Mouse (Mus musculus) macrophage (primary cell): Measurements from ENCODE around the gene Ptbp3. TPM values are rescaled to one million over a fixed set of nuclear protein-coding genes. Genes with fewer than 3 reads are reported as not detected.

Experiments
- H3K27ac ChIP-seq: fragments of 350-480 bp; formaldehyde crosslinking; 2 replicates; pipeline ENCODE4 v1.9.0; 2021
- H3K36me3 ChIP-seq: fragments of 350-480 bp; formaldehyde crosslinking; 2 replicates; pipeline ENCODE4 v1.9.0; 2021; ENCODE audit errors: inconsistent target
- H3K4me3 ChIP-seq: fragments of 350-480 bp; formaldehyde crosslinking; 2 replicates; pipeline ENCODE4 v1.9.0; 2021; ENCODE audit errors: inconsistent target
- H3K79me2 ChIP-seq: fragments of 350-480 bp; formaldehyde crosslinking; 2 replicates; pipeline ENCODE4 v1.9.0; 2021; ENCODE audit errors: inconsistent target
- WGBS: methylation state at CpG from one replicate; pipeline ENCODE4 v1.1.7; 2026; ENCODE audit warnings: inconsistent platforms; ENCODE audit not compliant: missing documents; 5-methylcytosine and 5-hydroxymethylcytosine counted together
- polyA plus RNA-seq: library from polyadenylated mRNA; stranded (reverse); fragments of 250-400 nt; gene quantifications from 3 replicates; pipeline ENCODE4 v1.2.4, GENCODE M21; 2018; ENCODE audit warnings: inconsistent platforms

The Ptbp3 gene
- polyA plus RNA-seq, 1 experiment from 2014 or later, result 111 TPM

DNA sequence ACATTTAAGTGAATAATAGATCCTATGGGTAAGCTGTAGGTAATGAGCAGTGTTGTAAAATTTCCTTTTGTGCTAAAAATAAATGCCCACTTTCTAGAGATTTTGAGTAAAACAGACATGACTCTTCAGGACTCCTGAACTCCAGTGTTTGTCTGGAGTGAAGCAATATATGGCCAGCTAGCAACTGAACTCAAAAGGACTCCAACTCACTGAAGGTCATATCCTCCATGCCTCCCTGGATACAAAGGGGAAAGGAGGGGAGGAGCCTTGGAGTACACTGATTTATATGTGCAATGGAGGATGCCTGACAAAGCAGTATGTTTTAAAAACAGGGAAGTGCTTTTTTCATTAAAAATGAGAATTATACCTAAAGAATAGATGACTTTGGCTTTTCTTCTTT lies 77.9 kb downstream of the Ptbp3 start:
- 0 out of 2 replicates have a peak overlapping the region, but pooled peaks have one; percentile 12 for H3K27ac ChIP-seq
- peaks cover 10% of the 10 kb centered on the region; the same call in 1 of the 2 replicates for H3K36me3 ChIP-seq
- H3K79me2 ChIP-seq, result peaks cover 15% of the 10 kb centered on the region; the same call in 1 of the 2 replicates
- H3K4me3 ChIP-seq, result no peak overlapping the region

DNA sequence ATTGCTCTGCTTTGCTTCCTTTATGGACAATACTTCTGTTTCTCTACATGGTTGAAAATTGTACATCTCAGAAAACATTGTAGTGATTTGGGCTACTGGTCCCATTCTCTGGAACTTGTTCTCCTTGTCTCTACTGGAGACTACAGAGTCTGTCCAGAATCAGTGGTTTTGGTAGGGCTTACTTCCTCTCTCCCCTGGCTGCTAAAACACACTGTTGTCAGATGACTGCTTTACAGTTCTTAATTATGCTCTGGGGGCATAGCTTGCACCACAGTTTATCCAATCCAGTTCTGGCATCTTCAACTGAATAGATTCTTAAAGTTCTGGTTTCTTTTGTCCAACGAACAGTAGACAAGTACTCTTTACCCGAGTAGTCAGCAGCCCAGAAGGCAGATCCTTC lies 83.7 kb downstream of the Ptbp3 start:
- no peaks in the 10 kb centered on the region for H3K79me2 ChIP-seq
- 5% methylated on average over 2 of the region's 2 CpGs for WGBS
- no peak overlapping the region for H3K4me3 ChIP-seq
- no peaks in the 10 kb centered on the region for H3K36me3 ChIP-seq
- peak overlapping the region; percentile 83 for H3K27ac ChIP-seq

DNA sequence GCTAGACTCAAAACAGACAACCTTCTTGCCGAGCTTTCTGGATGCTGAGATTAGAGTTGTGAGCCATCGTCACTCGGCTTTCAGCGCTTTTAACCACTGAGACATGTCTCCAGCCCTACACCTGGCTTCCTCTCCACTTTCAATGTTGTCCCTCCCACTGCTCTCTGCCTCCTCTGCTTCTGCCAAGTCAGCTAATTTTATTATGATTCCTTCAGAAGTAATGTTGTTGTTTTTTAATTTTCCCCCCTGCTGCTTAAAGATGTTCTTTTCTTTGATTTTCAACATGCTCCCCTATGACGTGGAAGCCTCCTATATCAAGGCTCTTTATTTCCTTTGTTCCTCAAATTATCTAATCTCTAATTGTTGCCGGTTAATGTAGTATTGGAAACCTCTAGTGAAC lies 84.5 kb downstream of the Ptbp3 start:
- peak overlapping the region; percentile 83 for H3K27ac ChIP-seq
- no peak overlapping the region for H3K4me3 ChIP-seq
- H3K79me2 ChIP-seq, result no peaks in the 10 kb centered on the region
- H3K36me3 ChIP-seq, result no peaks in the 10 kb centered on the region
- 80% methylated on average over 6 of the region's 6 CpGs for WGBS

DNA sequence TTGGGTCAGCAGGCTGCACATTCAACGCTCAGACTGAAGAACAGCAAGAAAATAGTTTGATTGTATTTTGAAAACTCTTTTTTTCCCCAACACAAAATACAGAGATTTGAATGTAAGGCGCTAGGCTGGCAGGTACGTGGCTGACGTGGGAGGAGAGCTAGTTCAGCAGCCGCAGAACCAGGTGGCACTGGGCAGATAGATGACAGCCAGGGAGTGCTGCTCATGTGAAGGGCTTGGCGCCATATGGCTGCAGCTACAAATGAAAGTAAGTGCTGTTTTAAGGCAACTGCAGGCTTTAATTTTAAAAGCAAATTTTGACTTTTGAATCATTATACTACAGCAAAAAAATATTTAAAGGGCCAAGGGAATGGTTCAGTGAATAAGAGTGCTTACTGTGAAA lies 86.7 kb downstream of the Ptbp3 start:
- Histone ChIP-seq H3K36me3 (no peaks in the 10 kb centered on the region), H3K27ac (no peak overlapping the region), H3K79me2 (no peaks in the 10 kb centered on the region), H3K4me3 (no peak overlapping the region)
- WGBS, result 90% methylated on average over 6 of the region's 6 CpGs

DNA sequence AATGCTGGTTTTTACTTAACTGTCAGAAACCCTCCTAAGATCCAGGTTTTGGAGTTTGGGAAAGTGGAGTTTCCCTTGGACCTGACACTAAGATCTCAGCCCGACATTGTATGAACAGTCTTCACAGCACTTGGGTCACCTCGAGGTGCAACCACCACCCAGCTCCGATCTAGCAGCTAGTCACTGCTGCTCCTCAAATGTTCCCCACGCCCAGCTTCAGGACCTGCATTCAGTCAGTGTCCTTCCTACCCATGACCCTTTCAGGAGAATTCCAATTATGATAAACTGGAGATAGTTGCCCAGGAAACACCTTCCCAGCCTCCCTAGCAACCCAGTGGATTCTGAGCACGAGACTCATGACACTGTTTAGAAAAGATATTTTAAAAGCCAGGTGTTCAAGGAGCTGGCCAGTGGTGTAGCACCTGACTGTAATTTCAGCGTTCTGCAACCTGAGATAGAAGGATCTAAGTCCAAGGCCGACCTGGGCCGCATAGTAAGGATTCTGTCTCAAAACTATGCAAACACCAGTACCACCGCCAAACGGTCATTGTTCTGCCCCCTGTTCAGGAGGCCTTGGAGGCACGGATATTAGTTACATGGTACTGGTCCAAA lies 87.9 kb downstream of the Ptbp3 start:
- Histone ChIP-seq H3K79me2 (no peaks in the 10 kb centered on the region), H3K27ac (no peak overlapping the region), H3K4me3 (no peak overlapping the region), H3K36me3 (no peaks in the 10 kb centered on the region)
- WGBS, result 97% methylated on average over 11 of the region's 11 CpGs

DNA sequence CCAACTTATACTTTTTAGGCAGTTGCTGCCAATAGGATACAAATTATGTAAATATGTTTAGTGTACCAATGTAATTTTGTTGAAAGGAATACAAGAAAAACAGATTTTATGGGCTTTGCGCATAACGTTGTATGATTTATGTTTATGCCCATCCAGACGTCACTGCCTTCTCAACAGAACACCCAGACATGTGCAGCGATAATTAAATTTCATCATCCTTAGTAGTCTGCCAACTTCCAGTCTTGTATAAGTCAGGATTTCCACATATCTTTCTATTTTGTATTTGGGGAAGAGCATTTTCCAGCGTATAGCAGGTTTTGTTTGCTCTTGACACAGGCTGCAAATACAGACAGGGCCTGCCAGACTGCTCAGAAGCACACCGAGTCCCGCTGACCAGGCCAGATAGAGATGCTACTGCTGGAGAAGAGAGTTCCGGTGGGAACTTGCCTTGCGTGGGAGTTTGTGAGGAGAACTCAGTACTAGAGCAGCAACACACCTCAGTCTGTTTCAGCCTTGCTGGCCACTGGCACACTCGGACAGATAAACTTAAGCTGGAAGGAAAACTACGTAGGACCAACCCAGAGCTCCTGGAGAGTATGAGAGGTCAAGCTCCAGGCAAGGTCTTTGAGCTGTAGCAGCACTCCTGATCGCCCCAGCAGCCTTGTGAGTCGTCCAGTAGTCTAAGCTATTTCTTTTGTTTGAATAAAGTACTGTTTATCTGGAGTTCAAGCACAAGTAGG lies 89.8 kb downstream of the Ptbp3 start:
- no peak overlapping the region for H3K4me3 ChIP-seq
- H3K27ac ChIP-seq, result peak overlapping the region; percentile 10; the same call in 1 of the 2 replicates
- H3K79me2 ChIP-seq, result no peaks in the 10 kb centered on the region
- H3K36me3 ChIP-seq, result no peaks in the 10 kb centered on the region
- WGBS, result 67% methylated on average over 13 of the region's 13 CpGs

DNA sequence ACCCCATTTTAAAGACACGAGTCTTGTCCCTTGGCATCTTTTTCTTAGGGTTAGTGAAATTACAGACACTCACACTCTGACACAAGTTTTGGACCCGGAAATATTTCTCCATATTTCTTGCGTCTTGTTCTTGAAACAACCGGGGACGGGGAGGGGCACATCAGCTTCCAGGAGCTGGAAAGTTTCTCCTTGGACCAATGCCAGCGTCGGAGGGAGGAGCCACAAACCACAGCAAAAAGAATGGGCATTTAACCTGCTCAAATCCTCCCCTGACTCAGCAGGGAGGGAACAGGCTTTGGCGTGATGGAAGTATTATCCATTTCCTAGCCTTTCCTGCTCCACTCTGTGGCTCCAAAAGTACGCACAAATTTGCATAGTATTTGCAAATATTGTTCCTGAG lies 91.2 kb downstream of the Ptbp3 start:
- no peaks in the 10 kb centered on the region for H3K79me2 ChIP-seq
- 18% methylated on average over 9 of the region's 9 CpGs for WGBS
- peak overlapping the region; percentile 91; the same call in 1 of the 2 replicates for H3K27ac ChIP-seq
- no peaks in the 10 kb centered on the region for H3K36me3 ChIP-seq
- no peak overlapping the region for H3K4me3 ChIP-seq

DNA sequence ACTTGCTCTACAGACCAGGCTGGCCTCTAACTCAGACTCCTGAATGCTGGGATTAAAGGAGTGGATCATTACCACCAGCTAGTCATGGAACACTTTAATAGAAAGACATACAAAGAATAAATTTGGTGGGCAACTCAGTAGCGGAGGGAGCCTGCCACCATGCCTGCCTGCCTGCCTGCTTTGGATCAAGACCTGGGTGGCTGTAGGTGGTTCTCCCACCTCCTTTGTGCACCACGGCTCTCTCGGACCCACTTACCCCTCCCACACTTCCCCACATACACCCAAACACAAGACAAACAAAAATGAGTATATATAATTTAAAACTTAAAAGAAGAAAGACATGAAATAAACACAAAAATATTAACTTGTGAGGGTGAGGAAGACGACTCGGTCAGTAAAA lies 92.1 kb downstream of the Ptbp3 start:
- Histone ChIP-seq H3K36me3 (no peaks in the 10 kb centered on the region), H3K27ac (peak overlapping the region; percentile 91), H3K79me2 (no peaks in the 10 kb centered on the region), H3K4me3 (no peak overlapping the region)
- 91% methylated on average over 5 of the region's 5 CpGs for WGBS

DNA sequence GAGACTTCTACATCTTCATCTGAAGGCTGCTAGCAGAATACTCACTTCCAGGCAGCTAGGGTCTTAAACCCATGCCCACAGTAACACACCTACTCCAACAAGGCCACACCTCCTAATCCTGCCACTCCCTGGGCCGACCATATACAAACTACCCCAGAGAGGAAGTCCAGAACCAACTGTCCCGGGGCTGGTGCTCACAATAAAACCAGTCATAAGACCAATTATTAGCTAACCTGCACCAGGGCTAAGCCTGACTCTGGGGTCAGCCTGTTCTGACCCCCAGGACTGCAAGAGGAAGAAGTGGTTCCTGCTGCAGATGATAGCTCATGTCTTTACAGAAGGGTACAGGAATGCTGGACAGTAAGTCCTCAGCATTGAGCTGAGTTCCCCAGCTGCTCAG lies 93.7 kb downstream of the Ptbp3 start:
- H3K79me2 ChIP-seq, result no peaks in the 10 kb centered on the region
- peak overlapping the region; percentile 91 for H3K27ac ChIP-seq
- no peaks in the 10 kb centered on the region for H3K36me3 ChIP-seq
- WGBS, result 8% methylated on average over 2 of the region's 2 CpGs
- no peak overlapping the region for H3K4me3 ChIP-seq

DNA sequence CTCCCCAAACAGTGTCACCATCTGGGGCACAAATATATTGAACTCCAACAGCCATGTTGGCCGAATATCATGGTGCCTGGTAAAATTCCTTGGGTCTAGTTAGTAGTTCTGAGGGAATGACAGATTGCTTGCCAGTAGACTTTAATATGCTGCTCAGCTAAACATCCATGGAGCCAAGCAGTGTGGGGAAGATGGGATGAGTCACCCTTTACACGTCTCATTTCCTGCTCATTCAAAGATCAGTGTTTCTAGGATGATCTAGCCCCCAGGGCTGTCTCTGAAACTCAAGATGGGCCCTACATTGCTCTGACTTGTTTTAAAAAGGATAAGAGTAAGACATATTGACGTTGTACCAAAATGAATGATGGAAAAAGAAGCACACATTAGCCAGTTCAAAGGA lies 95.1 kb downstream of the Ptbp3 start:
- no peak overlapping the region for H3K4me3 ChIP-seq
- no peaks in the 10 kb centered on the region for H3K79me2 ChIP-seq
- 70% methylated on average over 3 of the region's 3 CpGs for WGBS
- H3K36me3 ChIP-seq, result no peaks in the 10 kb centered on the region
- H3K27ac ChIP-seq, result peak overlapping the region; percentile 91

DNA sequence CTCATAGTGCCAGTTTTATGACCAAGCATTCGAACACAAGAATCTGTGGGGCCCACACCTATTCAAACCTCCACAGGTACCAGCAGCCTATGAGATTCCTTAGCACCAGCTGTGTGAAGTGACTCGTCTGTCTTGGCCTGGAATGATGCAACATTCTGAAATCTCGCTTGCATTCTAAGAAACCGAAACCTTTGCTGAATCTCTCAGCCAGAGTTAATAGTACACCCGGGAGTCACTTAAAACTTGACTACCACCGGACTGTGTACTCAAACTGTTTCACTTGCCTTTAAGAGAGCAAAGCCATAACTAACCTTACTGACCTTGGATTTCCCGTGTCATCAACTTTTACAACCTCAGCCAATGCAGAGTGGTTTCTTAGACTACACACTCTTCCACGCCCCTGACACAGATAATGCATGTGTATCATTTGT lies 96.6 kb downstream of the Ptbp3 start:
- Histone ChIP-seq H3K27ac (peak overlapping the region; percentile 54), H3K4me3 (no peak overlapping the region), H3K79me2 (no peaks in the 10 kb centered on the region), H3K36me3 (no peaks in the 10 kb centered on the region)
- WGBS, result 66% methylated on average over 8 of the region's 8 CpGs

DNA sequence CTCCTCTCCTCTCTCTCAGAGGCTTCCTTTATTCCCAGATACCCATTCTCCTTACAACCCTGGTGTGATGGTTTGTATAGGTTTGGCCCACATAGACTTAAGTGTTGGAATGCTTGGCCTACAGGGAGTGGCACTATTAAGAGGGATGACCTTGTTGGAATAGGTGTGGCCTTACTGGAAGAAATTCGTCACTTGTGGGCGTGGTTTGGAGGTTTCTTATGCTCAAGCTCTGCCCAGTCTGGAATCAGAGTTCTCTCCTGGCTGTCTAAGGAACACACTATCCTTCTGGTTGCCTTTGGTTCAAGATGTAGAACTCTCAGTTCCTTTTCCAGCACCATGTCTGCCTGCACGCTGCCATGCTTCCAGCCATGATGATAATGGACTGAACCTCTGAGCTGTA lies 98.3 kb downstream of the Ptbp3 start:
- H3K27ac ChIP-seq, result no peak overlapping the region
- no peaks in the 10 kb centered on the region for H3K36me3 ChIP-seq
- 92% methylated on average over 3 of the region's 3 CpGs for WGBS
- H3K79me2 ChIP-seq, result no peaks in the 10 kb centered on the region
- no peak overlapping the region for H3K4me3 ChIP-seq

DNA sequence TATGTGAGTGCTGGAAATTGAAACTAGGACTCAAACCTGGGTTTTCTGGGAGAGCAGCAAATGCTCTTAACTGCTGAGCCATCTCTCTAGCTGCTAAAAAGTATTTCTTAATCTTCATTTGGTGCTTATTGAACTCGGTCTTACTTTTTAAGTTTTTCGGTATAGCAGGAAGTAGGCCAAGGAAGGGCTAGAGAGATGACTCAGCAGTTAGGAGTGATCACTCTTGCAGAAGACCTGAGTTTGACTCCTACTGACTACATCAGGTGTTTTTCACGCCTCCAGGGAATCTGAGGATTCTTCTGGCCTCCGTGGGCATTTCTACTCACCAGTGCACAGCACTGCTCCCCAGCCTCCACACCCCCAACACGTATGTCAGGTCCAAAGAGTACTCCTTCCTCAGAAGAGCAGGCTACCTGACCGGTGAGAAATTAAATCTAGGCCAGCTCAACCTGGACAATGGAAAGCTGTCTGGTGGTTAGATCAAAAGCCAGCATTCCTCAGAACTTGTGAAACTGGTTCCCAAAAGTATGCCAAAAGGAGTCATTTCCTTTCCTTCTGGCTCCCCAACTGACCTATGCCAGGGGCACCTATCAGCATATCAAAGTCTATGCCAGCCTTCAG lies 98.8 kb downstream of the Ptbp3 start:
- no peaks in the 10 kb centered on the region for H3K36me3 ChIP-seq
- 56% methylated on average over 6 of the region's 6 CpGs for WGBS
- no peaks in the 10 kb centered on the region for H3K79me2 ChIP-seq
- H3K27ac ChIP-seq, result 0 out of 2 replicates have a peak overlapping the region, but pooled peaks have one; percentile 0
- H3K4me3 ChIP-seq, result no peak overlapping the region

DNA sequence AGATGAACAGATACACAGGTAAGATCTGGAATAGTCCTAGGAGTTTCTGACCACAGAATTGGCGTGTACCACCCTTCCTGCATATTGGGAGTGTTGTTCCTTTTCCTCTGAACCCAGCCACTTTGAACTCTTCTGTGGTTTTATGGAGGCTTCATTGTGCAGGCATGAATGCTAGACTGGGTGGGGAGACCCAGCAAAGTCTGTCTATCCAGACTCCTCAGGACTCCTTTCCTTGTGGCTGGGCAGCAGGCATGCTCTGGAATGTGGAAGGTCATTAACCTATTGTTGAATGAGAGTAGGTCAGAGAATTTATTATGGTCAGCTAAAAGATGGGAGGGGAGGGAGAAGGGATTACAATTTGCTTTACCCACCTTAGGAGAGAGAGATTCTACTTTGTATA lies 101.9 kb downstream of the Ptbp3 start:
- no peak overlapping the region for H3K4me3 ChIP-seq
- no peak overlapping the region for H3K27ac ChIP-seq
- no peaks in the 10 kb centered on the region for H3K79me2 ChIP-seq
- 100% methylated on average over 1 of the region's 1 CpGs for WGBS
- H3K36me3 ChIP-seq, result no peaks in the 10 kb centered on the region

DNA sequence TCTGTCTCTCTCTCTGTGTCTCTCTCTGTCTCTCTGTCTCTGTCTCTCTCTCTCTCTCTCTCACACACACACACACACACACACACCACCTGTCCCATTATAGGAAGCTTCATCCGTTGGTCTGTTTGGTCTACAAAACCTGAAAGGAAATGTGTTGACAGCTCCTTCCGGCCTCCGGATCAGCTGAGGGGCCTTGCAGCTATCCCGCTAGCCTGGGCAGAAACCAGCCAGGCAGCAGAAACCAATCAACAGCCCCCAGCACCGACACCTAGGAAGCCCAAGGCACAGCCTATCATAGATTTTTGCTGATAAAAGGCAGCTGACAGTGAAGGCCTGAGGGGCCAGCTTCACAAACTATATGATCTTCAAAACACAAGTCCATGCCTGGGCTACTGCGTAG lies 103.6 kb downstream of the Ptbp3 start:
- peak overlapping the region; percentile 34 for H3K27ac ChIP-seq

More for the DNA sequence above, 103.6 kb downstream of the Ptbp3 start:
- no peaks in the 10 kb centered on the region for H3K79me2 ChIP-seq
- H3K36me3 ChIP-seq, result no peaks in the 10 kb centered on the region
- WGBS, result 33% methylated on average over 6 of the region's 6 CpGs
- no peak overlapping the region for H3K4me3 ChIP-seq
